Mouse (Mus musculus): Measurements from ENCODE around the gene Psmb7.
A peak's percentile ranks its signal among the peaks of the same experiment; 100 is the strongest.

Psmb7 gene

DNA sequence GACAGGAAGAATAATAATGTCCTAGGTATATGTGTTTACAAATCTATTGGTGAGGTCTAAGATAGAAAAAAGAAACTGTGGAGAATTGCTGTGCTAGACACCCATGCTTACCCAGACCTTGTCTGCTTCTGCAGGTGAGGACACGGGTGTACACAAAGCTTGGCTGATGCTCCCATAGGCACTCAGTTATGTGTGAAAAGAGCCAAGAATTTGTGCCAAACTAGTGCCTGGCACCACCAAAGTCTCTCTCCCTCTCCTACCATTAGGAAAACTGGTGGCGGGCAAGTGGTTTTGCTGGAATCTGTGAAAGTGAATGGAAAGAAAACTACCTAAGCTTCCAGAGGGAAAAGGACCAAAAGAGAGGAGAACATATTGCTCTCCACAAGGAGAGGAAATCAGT is 45.5 kb downstream of the Psmb7 start:
- ATAC-seq (ENCODE audit: insufficient number of reproducible peaks, low FRiP score, low TSS enrichment), result peak; percentile 61

DNA sequence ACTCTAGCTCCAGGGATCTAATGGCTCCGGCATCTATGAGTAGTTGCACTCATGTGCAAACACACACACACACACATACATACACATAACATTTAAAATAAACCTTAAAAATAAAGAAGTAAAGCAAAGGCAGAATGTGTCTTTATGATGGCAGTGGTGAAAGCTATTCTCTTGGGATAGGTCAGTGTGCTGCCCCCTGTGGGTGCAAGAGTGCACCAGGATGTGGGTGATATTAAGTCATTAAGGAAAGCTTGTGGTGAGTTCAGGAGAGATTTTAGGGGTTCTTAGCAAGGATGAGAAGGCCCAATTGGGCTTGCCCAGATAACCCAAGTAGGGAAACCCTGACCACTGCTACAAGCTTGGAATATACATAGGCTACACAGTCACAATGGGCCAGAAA is 46.0 kb downstream of the Psmb7 start:
- no peak for ATAC-seq (ENCODE audit: insufficient number of reproducible peaks, low FRiP score, low TSS enrichment)

DNA sequence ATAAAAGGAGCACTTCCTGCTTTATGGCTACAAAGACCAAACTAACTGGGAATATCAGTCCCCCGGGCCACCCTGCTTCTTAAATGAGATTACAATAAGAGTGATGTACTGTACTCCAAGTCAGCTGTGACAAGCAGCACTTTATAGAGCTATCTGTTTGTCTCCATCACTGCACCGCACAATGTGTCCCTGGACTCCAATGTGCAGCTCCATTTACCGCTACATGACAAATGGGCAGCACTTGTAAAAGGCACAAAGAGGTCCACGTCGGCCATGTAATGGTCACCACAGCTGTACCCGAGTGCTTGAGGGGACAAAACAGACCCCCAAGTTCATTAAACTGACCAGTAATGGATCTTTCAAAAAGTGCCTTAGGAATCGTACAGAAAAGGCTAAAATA is 49.0 kb downstream of the Psmb7 start:
- no peak for ATAC-seq (ENCODE audit: insufficient number of reproducible peaks, low FRiP score, low TSS enrichment)

DNA sequence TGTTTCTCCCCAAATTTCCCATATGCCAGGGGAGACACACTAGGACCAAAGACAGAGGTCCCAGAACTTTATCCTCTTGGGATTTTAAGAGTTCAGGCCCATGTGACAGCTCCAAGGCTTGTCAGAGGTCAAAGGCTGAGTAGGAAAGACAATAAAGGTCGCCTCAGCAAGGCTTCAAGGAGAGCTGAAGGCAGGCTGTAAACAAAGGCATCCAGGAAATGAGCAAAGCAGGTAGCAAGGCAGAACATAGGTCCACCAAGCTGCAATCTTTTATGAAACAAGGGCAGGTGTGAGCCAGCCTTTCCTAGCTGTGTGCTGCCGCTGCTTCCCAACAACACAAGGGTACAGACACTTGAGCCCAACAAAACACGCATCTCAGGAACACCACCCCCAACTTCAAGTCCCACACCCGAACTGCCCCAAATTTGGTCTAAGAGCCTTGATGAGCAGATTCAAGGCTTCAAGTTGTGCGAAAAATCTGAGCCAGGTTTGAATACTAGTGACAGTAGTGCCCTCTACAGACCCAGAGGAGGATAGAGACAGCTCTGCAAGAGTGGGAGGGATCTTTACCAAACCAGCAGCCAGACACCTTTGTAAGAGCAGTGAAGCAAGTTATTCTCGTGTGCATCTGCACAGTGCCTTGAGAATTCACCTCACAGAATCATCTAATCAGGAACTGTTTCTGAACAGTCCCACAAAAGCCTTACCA is 52.0 kb downstream of the Psmb7 start:
- peak; percentile 67; the same call in 1 of the 2 replicates for ATAC-seq (ENCODE audit: insufficient number of reproducible peaks, low FRiP score, low TSS enrichment)

DNA sequence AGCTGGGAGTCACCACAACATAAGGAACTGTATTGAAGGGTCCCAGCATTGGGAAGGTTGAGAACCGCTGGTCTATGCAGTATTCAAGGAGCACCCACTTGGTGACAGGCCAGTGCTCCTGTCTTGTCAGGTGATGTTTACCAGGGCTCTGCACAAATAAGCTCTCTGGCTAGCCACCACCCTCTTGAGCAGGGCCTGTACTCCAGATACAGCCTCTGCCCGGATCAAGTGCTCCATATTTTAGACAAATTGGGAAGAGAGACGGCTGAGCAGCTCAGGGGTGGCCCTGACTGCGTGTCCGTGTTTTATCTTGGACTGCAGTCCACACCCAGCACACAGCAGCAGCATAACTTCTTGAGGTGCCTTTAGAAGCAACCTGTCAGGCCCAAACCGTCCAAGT is 57.2 kb downstream of the Psmb7 start:
- ATAC-seq (ENCODE audit: insufficient number of reproducible peaks, low FRiP score, low TSS enrichment), result no peak

DNA sequence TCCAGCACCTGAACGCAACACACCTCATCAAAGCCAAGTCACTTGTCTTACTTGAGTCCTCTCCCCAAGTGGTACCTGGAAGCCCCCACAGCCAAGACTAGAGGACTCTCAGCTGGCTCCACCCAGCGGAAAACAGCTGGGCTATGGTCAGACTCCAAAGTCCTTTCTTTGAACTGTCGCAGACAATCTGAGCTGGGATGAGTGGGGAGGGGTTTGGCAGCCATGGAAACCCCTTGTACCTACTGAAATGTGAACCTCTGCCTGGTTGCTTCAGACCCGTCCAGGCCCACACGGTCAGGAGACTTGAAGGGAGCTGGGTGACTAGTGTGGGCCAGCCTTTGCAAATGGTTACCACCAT is 58.5 kb downstream of the Psmb7 start:
- ATAC-seq (ENCODE audit: insufficient number of reproducible peaks, low FRiP score, low TSS enrichment), result no peak

DNA sequence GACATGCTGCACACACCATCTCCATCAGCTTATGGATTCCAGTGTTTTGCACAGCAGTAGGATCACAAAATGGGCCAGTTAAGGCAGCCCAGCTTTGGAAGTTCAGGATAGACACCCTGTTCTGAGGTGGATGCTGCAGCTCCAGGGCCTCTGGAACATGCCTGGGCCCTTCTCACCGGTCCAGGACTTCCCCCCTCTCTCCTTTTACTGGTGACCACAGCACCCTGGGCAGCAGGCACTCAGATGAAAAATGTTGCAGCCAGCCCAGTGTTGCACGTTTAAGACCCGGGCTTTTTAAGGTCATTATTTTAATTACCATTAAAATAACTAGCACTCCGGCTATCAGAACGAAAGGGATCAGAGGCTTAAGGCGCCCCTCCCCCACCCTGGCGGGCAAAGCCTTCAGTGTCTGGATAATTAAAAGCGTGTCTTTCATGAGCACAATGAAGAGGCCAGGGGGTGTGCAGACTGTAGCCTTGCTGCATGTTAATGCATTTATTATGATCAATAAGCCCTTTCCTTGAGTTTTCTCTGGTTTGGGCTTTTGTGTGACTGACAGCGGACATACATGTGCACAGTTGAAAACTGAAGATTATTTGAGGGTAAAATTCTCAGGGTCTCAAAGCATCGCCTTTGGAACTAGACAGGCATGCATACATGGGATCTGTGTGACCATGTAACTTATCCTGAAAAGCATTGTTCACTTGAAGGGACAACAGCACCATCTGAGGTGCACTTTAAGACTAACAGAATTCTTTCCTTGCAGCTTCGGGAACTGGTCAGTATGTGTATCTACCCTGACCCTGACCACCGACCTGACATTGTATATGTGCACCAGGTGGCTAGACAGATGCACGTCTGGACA is 59.1 kb downstream of the Psmb7 start:
- ATAC-seq (ENCODE audit: insufficient number of reproducible peaks, low FRiP score, low TSS enrichment), result no peak

DNA sequence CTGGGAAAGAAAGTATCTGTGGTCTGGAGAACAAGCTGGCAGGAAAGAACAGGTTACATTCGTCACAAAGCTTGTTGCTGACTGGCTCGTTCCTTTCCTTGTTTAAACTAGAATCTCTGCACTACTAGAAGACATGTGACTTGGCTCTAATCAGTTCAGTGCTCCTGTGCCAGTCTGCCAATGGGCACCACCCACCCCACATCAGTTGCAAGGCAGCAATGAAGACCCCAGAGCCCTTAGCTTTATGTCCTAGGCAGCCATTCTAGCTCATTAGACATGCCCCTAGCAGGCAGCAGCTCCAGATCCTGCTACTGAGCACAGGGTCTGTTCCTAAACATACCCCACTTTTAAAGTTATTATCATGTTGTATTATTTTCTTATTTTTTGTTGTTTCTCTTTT is 59.9 kb downstream of the Psmb7 start:
- ATAC-seq (ENCODE audit: insufficient number of reproducible peaks, low FRiP score, low TSS enrichment), result no peak

DNA sequence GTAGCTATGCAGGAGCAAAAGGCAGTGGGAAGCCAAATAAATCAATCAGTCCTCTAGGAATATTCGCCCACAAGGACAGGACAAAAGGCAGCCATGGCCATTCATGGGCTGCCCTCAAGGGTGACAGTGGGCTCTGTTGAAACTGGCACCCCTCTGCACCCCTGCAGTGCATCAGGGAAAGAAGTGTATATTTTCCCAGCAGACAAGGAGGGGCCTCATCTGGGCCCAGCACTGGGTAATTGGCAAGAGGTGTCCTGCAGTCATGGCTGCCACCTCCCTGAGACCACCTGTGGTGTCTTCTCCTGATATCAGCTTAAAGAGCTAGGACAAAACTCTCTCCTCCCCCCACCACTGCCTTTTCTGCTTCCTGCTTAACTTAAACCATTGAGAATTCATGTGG is 64.4 kb downstream of the Psmb7 start:
- no peak for ATAC-seq (ENCODE audit: insufficient number of reproducible peaks, low FRiP score, low TSS enrichment)

DNA sequence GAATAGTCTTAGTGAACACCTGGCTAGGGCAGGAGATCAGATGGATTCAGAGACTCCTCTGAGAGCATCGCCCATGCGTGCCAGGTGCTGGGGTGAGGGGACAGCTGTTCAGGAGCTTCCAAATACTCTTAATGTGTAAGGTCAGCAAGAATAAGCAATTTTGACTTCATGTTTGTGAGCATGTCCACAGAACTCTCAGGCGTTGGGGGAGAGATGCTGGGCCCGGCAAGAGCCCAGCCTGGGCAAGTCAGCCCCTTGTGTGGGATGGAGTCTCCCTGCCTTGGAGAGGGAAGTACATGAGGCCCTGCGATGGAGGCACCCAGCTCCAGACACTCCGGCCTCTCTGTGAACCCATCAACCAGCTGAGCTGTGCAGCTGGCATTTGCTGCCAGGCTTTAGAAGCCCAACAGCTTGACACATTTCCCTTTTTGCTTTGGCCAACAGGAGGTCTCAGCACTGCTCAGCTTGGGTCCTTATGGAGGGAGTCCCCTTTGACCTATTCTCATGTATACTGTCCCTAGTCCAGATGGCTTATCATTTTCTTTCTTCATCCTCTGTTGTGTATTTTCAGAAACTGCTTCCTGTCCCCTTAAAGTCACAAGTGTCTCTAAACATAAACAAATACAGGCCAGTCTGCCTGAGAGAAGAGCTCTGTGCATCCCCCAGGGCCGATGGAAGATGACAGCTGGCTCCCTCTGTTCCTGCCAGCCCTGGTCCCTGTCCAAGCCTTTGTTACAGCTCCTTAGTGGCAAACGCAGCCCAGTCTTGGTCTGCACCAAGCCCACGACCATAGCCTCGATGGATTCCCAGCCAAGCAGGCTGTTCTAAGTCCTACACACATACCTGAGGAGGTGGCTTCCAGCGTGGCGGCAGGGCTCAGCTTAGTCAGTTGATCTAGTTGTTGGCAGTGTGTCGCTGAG is 65.0 kb downstream of the Psmb7 start:
- peak; percentile 43; the same call in 1 of the 2 replicates for ATAC-seq (ENCODE audit: insufficient number of reproducible peaks, low FRiP score, low TSS enrichment)

DNA sequence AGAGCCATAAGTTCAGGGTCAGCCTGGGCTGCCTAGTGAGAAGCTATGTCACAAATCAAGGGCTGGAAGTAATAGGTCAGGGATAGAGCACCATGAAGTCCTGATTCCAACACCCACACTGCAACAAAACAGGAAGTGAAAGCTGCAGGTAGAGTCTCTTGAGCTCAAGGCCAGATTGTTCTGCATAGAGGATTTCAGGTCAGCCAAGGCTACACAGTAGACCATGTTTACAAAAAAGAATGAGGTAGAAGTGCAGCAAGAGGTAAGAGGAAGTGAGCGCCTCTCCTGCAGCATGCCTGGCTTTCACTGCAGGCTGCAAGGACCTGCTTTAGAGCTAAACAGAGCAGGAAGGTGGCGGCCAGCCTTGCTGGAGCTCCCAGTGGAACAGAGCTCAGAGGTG is 69.2 kb downstream of the Psmb7 start:
- no peak for ATAC-seq (ENCODE audit: insufficient number of reproducible peaks, low FRiP score, low TSS enrichment)

DNA sequence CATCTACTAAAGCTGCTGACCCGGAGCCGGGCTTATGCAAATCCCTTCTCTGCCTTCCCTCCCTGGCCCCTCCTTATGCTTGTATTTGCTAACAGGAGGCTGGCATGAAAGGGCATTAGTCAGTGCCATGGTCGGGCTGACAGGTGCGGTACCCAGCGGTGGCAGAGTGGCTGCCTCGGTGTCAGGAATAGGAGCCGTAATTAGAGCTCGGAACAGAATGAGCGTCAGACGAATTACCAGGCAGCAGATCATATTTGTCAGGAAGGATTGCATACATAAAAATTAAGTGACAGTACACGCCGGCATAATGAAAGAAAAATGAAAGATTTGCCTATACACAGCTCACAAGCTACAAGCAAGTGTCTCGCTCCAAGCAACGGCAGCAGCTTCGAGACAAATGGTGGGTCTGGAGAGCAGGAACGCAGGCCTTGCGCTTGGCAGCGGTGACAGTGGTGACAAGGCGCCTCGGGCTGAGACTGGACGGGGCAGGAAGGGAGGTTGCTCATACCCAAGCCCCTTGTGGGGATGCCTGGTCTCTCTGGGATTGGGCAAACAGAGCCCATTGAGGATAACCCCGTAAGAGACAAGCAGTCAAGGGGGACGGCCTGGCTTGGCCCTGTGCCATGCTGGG is 71.8 kb downstream of the Psmb7 start:
- ATAC-seq (ENCODE audit: insufficient number of reproducible peaks, low FRiP score, low TSS enrichment), result peak; percentile 75

DNA sequence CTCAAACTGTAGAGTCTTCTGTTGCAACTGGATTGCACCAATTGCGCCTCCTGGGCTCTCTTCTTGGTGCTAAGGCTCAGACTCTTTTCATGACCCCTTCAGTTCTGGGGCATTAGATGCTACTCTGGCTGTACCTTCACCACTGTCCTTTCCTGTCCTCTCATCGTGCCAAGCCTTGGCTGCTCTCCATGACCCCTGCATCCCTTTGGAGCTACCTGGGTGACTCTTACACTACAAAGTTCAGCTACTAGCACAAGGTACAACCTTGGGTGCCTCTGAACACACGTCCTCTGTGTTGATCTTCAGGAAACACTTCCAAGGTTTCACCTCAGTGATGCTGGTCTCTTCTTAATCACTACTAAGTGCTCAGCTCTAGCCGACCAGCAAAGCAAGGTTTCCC is 81.3 kb downstream of the Psmb7 start:
- ATAC-seq (ENCODE audit: insufficient number of reproducible peaks, low FRiP score, low TSS enrichment), result no peak

DNA sequence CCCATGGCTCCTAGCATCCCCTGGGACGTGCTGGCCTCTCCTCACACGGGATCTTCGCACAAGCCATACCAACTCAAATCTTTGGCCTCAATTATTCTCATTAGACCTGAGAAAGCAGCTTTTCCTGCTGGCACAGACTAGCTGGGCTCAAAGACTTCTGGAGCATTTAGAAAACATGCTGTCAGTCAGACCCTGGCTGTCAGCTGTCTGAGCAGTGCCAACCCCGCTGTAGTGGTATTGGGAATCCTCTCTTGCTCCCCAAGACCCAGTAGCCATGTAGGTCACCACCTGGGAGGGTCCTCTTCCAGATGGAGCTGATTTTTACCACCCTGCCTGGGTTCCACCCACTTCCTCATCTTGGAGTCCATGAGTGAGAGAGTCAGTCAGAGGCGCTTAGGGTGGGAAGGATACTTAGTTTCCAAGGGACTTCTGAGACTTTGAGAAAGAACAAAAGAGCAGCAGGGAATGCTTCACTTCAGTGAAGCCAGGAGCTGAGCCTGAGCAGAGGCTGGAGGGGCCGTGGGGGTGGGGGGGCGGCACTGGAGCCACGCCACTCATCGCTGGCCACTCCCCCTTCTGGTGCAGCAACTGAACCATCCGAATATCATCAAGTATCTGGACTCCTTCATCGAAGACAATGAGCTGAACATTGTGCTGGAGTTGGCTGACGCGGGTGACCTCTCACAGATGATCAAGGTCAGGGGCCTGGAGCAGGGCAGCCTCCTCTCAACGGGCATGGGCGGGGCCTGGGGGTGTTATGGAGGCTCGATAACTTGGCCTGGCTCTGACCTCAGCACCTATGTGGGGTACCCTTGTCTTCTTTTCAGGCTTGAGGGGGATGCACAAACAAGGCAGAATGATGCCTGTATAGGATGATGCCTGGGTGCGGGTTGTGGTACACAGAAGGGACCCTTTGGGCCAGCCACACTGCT is 83.3 kb downstream of the Psmb7 start:
- no peak for ATAC-seq (ENCODE audit: insufficient number of reproducible peaks, low FRiP score, low TSS enrichment)

DNA sequence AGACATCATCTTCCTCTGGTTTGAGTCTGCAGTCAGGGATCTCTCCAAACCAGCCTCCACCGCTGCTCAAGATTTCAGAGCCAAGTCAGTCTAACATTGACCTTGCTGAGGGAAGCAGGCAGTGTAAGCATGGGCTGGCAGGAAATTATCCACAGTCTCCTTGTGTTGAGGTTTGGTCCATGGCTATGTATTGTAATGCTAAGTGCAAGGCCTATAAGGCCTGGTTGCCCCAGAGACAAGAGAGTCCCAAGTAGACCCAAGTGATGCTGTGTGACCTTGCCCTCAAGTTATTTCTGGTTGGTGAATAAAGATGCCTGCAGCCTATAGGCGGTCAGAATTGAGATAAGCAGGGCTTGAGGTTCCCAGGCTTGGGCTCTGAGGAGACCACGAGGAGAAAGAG is 87.2 kb downstream of the Psmb7 start:
- no peak for ATAC-seq (ENCODE audit: insufficient number of reproducible peaks, low FRiP score, low TSS enrichment)

DNA sequence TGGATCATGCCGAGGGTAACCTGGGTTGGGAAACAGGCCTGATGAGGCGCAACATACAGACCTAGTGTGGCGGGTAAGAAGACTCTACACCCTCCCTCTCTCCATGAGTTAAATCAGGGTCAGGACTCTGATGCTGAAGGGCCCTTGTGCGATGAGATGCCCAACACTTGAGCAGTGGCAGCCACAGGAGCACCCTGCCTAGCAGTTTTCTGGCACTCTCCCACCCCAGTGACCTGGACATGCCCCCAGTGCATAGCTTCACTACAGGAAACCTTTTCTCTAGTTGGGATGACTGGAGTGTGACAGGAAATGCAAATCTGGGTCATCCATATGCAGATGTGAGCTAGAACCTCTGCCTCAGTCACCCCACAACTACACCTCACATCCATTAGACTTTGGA is 88.2 kb downstream of the Psmb7 start:
- ATAC-seq (ENCODE audit: insufficient number of reproducible peaks, low FRiP score, low TSS enrichment), result no peak

DNA sequence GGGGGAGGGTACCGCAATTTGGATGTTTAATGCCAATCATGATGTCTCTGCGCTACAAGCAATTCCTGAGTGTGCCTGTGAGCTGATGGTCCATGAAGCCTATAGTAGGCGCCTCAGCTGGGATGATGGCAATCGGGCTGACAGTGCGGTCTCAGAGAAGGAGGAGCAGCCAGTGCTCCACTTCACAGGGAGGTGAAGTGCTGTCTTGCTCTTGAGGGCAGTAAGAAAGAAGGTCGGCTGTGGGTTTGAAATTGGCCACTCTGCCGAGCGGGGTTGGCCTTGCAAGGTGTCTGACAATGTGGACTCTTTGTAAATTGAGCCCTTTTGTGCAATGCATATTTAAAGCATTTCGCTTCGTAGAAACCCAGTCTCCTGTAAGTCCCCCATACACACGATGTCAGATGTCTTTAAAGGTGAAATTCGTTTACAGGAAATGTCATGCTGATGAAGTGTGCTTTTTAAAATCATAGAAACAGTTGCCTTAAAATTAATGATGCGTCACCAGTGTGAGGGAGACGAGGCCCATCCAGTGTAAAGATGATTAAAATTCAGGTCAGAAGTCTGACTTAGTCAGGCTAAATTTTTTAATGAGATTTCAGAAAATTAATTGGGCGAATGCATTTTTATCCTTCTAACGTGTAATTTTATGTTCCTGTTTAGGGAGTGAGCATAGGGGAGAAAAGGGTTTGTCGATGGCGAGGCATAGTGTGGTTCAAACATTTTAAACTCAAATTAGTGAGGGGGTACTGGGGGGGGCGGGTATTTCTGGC is 89.5 kb downstream of the Psmb7 start:
- ATAC-seq (ENCODE audit: insufficient number of reproducible peaks, low FRiP score, low TSS enrichment), result no peak

DNA sequence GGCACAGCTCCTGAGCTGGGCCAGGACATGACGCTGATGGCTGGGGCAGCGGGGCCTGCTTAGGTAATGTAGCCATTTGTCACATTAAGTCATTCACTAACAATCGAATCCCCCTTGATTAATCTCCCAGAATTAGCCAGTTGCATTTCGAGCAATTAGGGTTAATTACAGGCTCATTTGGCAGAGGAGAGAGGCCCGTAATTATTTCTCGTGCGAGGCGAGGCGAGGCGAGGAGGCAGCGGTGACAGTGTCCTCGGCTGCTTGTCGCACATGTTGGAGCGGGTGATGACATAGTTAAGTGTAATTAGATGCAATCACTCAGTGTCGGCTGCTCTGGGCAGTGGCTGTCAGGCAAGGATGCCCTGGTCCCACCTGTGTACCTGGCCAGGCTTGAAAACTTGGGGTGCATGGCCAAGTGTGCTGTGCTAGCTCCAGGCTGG is 91.9 kb downstream of the Psmb7 start:
- no peak for ATAC-seq (ENCODE audit: insufficient number of reproducible peaks, low FRiP score, low TSS enrichment)
